Mouse (Mus musculus): ENCODE results near the gene Mri1. TPM values are rescaled to one million over a fixed set of nuclear protein-coding genes. Genes with fewer than 3 reads are reported as not detected.

The Mri1 gene
- polyA plus RNA-seq, 2 experiments, result 17.2 to 27.1 TPM

DNA sequence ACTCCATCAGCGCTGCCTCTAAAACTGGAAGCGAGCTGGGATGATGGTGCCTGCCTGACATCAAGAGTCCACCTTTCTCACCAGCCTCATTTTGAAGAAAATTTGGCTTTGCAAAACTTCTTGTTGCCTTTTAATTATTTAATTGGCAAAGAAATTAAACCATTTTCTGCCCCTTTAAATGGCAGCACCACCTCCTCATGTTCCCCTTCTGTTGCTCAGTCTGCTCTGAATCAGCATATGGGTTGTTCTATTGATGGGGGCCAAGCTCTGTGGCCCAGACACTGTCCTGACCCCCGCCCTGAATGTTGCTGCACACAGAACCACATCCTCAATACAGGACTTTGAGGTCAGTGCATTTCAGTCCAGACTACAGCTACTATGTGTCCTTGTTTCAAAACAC is 16.8 kb upstream of the Mri1 start:
- no peak for DNase-seq (ENCODE audit: low read depth in 3 of 3, low spot score in 3 of 3)
- Histone ChIP-seq H3K27ac (no peak overlapping the region), H3K9me3 (ENCODE audit: control insufficient read depth, low read length) (no peaks in the 10 kb centered on the region), H3K9ac (replicated peaks) (no peak overlapping the region), H3K4me2 (ENCODE audit: low read depth) (no peak overlapping the region), H3K4me1 (replicated peaks; ENCODE audit: control insufficient read depth in 2 of 2, insufficient read depth in 2 of 2, low read length in 1 of 2) (peaks cover 7 to 12% of the 10 kb centered on the region in 2 experiments; a peak in 3 of 4 replicates), H3K27me3 (ENCODE audit: control insufficient read depth, insufficient read depth, low read length) (no peaks in the 10 kb centered on the region), H3K4me3 (ENCODE audit: insufficient read depth in 1 of 2, low read depth in 2 of 2, low read length in 2 of 2) (no peak overlapping the region), H3K36me3 (replicated peaks; ENCODE audit: control insufficient read depth, insufficient read depth, low read depth) (no peaks in the 10 kb centered on the region)
- TF ChIP-seq CTCF (IDR thresholded peaks at IDR 0.05; ENCODE audit: low read depth) (no peak), EP300 (IDR thresholded peaks at IDR 0.05; ENCODE audit: low read depth) (no peak)
- 60% methylated on average over 3 of the region's 3 CpGs for WGBS (ENCODE audit: insufficient replicate concordance)
- no peak for ATAC-seq (ENCODE audit: insufficient read depth)

DNA sequence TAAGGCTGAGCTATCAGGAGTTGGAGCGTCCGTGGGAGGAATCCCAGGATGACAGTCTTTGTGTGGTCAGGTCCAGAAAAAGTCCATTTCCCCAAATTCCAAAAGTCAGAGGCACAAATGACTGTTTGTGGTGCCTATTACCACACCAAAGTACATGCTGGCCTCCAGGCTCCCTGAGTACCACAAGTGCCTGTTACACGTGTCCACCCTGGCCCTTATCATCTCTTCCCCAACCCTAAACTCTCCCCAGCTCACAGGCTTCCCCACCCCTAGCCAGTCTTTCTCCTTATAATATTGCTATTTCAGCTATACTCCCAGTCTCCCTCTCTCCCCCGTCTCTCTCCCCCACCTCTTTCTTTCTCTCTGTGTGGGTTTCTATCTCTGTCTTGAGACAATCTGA is 15.2 kb upstream of the Mri1 start:
- H3K4me2 ChIP-seq (ENCODE audit: low read depth), result no peak overlapping the region
- no peak overlapping the region for H3K9ac ChIP-seq (replicated peaks)
- TF ChIP-seq CTCF (IDR thresholded peaks at IDR 0.05; ENCODE audit: low read depth) (no peak), EP300 (IDR thresholded peaks at IDR 0.05; ENCODE audit: low read depth) (no peak)
- peaks cover 7 to 9% of the 10 kb centered on the region in 2 experiments; a peak in 3 of 4 replicates for H3K4me1 ChIP-seq (replicated peaks; ENCODE audit: control insufficient read depth in 2 of 2, insufficient read depth in 2 of 2, low read length in 1 of 2)
- 53% methylated on average over 4 of the region's 4 CpGs for WGBS (ENCODE audit: insufficient replicate concordance)
- H3K4me3 ChIP-seq (ENCODE audit: insufficient read depth in 1 of 2, low read depth in 2 of 2, low read length in 2 of 2), result no peak overlapping the region
- no peak for DNase-seq (ENCODE audit: low read depth in 3 of 3, low spot score in 3 of 3)
- H3K36me3 ChIP-seq (replicated peaks; ENCODE audit: control insufficient read depth, insufficient read depth, low read depth), result no peaks in the 10 kb centered on the region
- no peak overlapping the region for H3K27ac ChIP-seq
- no peaks in the 10 kb centered on the region for H3K27me3 ChIP-seq (ENCODE audit: control insufficient read depth, insufficient read depth, low read length)
- no peaks in the 10 kb centered on the region for H3K9me3 ChIP-seq (ENCODE audit: control insufficient read depth, low read length)
- no peak for ATAC-seq (ENCODE audit: insufficient read depth)

DNA sequence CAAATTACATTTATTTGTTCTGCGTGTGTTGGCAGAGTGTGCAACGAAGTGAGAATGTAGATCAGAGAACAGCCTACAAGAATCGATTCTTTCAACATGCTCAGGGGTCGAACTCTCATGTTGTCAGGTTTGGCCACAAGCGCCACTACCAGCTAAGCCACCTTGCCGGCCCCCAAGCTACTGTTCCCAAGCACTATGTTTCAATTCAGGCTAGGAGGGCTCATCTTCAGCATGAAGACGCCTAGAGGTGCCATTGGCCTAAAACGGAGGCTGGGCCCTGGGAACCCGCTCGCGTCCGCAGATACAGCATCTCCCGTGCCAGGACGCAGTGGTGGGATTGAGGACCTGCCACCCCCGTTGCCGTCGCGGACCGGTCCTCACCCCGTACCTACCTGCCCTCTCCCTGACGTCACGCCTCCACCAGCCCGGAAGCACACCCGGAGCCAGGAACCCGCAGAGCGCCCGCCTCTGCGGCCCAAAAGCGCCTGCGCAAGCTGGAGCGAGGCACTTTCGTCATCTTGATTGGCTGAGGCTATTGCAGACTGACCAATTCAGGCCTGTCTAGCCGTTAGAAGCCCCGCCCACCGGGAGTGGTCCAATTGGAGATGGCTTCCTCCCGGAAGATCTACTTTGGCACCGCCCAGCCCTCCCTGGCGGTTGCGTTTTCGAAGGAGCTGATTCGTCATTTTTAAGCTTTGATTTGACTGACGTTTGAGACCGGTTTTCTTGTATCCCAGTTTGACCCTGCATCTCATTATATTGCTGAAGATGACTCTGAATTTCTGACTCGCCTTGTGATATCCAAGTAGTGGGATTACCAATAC is 13.0 kb upstream of the Mri1 start, which contains the start of gene Ccdc130:
Gene Ccdc130, minus strand, starts transcription at position 431 of the 824 bp plus-strand sequence.
- no peak for TF ChIP-seq EP300 (IDR thresholded peaks at IDR 0.05; ENCODE audit: low read depth)
- TF ChIP-seq CTCF (IDR thresholded peaks at IDR 0.05; ENCODE audit: low read depth), result 0 out of 2 replicates have a peak, but pooled peaks have one; percentile 15
- no peaks in the 10 kb centered on the region for H3K36me3 ChIP-seq (replicated peaks; ENCODE audit: control insufficient read depth, insufficient read depth, low read depth)
- peak; percentile 100 for DNase-seq (ENCODE audit: low read depth in 3 of 3, low spot score in 3 of 3)
- no peaks in the 10 kb centered on the region for H3K9me3 ChIP-seq (ENCODE audit: control insufficient read depth, low read length)
- peak; percentile 99 for ATAC-seq (ENCODE audit: insufficient read depth)
- peak within 1 kb of the TSS; percentile 75 to 83 for H3K4me3 ChIP-seq (ENCODE audit: insufficient read depth in 1 of 2, low read depth in 2 of 2, low read length in 2 of 2)
- no peak within 1 kb of the TSS for H3K27ac ChIP-seq
- under 1% methylated on average over 44 of the region's 44 CpGs for WGBS (ENCODE audit: insufficient replicate concordance)
- H3K4me2 ChIP-seq (ENCODE audit: low read depth), result peak within 1 kb of the TSS; percentile 82
- H3K9ac ChIP-seq (replicated peaks), result peak within 1 kb of the TSS; percentile 66
- H3K27me3 ChIP-seq (ENCODE audit: control insufficient read depth, insufficient read depth, low read length), result no peaks in the 10 kb centered on the region
- H3K4me1 ChIP-seq (replicated peaks; ENCODE audit: control insufficient read depth in 2 of 2, insufficient read depth in 2 of 2, low read length in 1 of 2), result peaks cover 7 to 9% of the 10 kb centered on the region in 2 experiments; a peak in 3 of 4 replicates

DNA sequence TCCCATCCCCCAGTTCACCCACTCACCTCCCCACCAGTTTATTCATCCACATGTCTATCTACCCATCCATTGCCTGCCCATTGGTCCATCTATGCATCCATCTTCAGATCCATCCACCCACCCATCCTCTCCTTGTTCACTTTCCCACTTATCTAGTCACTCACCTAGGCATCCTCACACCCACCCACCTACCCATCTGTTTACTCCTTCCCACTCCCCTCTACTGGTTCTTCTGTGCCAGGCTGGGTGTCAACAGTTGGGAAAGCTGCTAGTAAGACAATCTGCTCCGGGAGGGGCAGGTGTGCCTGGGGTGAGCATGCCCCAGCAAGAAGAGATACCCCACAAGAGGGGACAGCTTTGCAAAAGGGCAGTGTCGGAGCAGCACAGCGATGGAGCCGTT is 4.0 kb upstream of the Mri1 start:
- DNase-seq (ENCODE audit: low read depth in 3 of 3, low spot score in 3 of 3), result no peak
- ATAC-seq (ENCODE audit: insufficient read depth), result no peak
- Histone ChIP-seq H3K9ac (replicated peaks) (no peak overlapping the region), H3K9me3 (ENCODE audit: control insufficient read depth, low read length) (no peaks in the 10 kb centered on the region), H3K4me3 (ENCODE audit: insufficient read depth in 1 of 2, low read depth in 2 of 2, low read length in 2 of 2) (no peak overlapping the region), H3K27me3 (ENCODE audit: control insufficient read depth, insufficient read depth, low read length) (no peaks in the 10 kb centered on the region), H3K27ac (no peak overlapping the region), H3K4me2 (ENCODE audit: low read depth) (no peak overlapping the region), H3K36me3 (replicated peaks; ENCODE audit: control insufficient read depth, insufficient read depth, low read depth) (peaks cover 7% of the 10 kb centered on the region; the same call in 1 of the 2 replicates), H3K4me1 (replicated peaks; ENCODE audit: control insufficient read depth in 2 of 2, insufficient read depth in 2 of 2, low read length in 1 of 2) (peaks cover 2 to 12% of the 10 kb centered on the region in 2 experiments)
- TF ChIP-seq CTCF (IDR thresholded peaks at IDR 0.05; ENCODE audit: low read depth) (no peak), EP300 (IDR thresholded peaks at IDR 0.05; ENCODE audit: low read depth) (no peak)
- WGBS (ENCODE audit: insufficient replicate concordance), result 82% methylated on average over 4 of the region's 4 CpGs

DNA sequence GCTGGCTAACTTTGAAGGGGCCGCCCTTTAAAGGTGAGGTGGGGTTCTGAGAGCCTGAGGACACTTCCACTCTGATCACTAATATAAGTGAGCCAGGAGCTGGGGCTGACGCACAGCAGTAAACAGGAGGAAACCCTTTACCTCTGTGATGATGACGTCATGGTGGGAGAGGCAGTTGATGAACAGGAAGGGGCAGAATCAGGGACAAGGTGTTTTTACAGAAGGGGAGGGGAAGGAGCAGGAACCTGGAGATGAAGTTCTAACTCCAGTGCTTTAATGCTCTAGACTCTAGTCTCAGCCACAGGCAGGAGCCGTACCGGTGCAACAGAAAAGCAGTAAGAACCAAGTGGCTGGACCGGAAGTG is 686 bp downstream of the Mri1 start:
- Histone ChIP-seq H3K27me3 (ENCODE audit: control insufficient read depth, insufficient read depth, low read length) (no peaks in the 10 kb centered on the region), H3K4me3 (ENCODE audit: insufficient read depth in 1 of 2, low read depth in 2 of 2, low read length in 2 of 2) (peak overlapping the region; percentile 66 to 83), H3K4me1 (replicated peaks; ENCODE audit: control insufficient read depth in 2 of 2, insufficient read depth in 2 of 2, low read length in 1 of 2) (peaks cover 5 to 14% of the 10 kb centered on the region in 2 experiments), H3K9ac (replicated peaks) (peak overlapping the region; percentile 50), H3K9me3 (ENCODE audit: control insufficient read depth, low read length) (no peaks in the 10 kb centered on the region), H3K4me2 (ENCODE audit: low read depth) (peak overlapping the region; percentile 66), H3K36me3 (replicated peaks; ENCODE audit: control insufficient read depth, insufficient read depth, low read depth) (peaks cover 5% of the 10 kb centered on the region), H3K27ac (peak overlapping the region; percentile 41)
- TF ChIP-seq CTCF (IDR thresholded peaks at IDR 0.05; ENCODE audit: low read depth) (no peak), EP300 (IDR thresholded peaks at IDR 0.05; ENCODE audit: low read depth) (no peak)
- ATAC-seq (ENCODE audit: insufficient read depth), result peak; percentile 28; the same call in 1 of the 2 replicates
- WGBS (ENCODE audit: insufficient replicate concordance), result 9% methylated on average over 6 of the region's 6 CpGs
- DNase-seq (ENCODE audit: low read depth in 3 of 3, low spot score in 3 of 3), result peak in 1 of 3 experiments; percentile 58
